Mouse (Mus musculus): ENCODE data around the gene Slc25a29.

- TF ChIP-seq POLR2A (IDR thresholded peaks at IDR 0.05; ENCODE audit: low read depth, low read length) = no peak
- no peak for TF ChIP-seq CTCF (conservative IDR thresholded peaks at IDR 0.05; ENCODE audit: insufficient read depth, insufficient read length, low read depth, low read length)
Observed at GRCm38 (mm10) chr12:108792152-108792545, 43.5 kb downstream of the Slc25a29 start.

Data from kidney, adult 2 months (tissue).